Mouse (Mus musculus) liver, embryonic 16.5 days (tissue): ENCODE results near the gene Nrk. TPM values are rescaled to one million over a fixed set of nuclear protein-coding genes. Genes with fewer than 3 reads are reported as not detected.

Source experiments
- polyA plus RNA-seq: library from polyadenylated mRNA; unstranded; fragments of >200 nt; fragmentation: Nextera tagmentation; extraction: Ambion mirVana; gene quantifications from 2 replicates; pipeline ENCODE4 v1.2.1, GENCODE M21; 2015

The Nrk gene
- polyA plus RNA-seq, 1 experiment from 2014 or later = 3.4 TPM

Other genes starting within 250 kb of the Nrk start
- gene Serpina7, start 170.8 kb downstream of the Nrk start, polyA plus RNA-seq = 9.7 and 9.9 TPM in 2 replicates
- gene 4930513O06Rik, start 171.8 kb downstream of the Nrk start, polyA plus RNA-seq = 0.23 TPM in 1 of 2 replicates, not detected in the other